Mouse (Mus musculus) heart, embryonic 15.5 days (tissue): ENCODE measurements around the gene Ano4. TPM values are rescaled to one million over a fixed set of nuclear protein-coding genes. Genes with fewer than 3 reads are reported as not detected.

Experiments used
- ATAC-seq: fragments of 200-750 bp; cut with Nextera tagmentation; replicated peaks from 2 replicates; pipeline ENCODE4 v1.8.0; 2017; ENCODE audit warnings: low read depth, moderate TSS enrichment; ENCODE audit not compliant: insufficient number of reproducible peaks, insufficient read depth, low FRiP score
- H3K27ac ChIP-seq: fragments of 300-500 bp; sonication (generic); 2 replicates; pipeline ENCODE4 v1.5.1; 2015; ENCODE audit warnings: mild to moderate bottlenecking, inconsistent platforms
- H3K27me3 ChIP-seq: fragments of 300-500 bp; sonication (generic); 2 replicates; pipeline ENCODE4 v1.6.1; 2015; ENCODE audit warnings: inconsistent platforms
- H3K36me3 ChIP-seq: fragments of 300-500 bp; sonication (generic); 2 replicates; pipeline ENCODE4 v1.6.1; 2015; ENCODE audit warnings: mild to moderate bottlenecking, inconsistent platforms
- H3K4me1 ChIP-seq: fragments of 300-500 bp; sonication (generic); replicated peaks from 2 replicates; pipeline ENCODE4 v1.6.1; 2015; ENCODE audit warnings: inconsistent platforms
- H3K4me2 ChIP-seq: fragments of 300-500 bp; sonication (generic); 2 replicates; pipeline ENCODE4 v1.6.1; 2015; ENCODE audit warnings: inconsistent platforms, mild to moderate bottlenecking, moderate library complexity
- H3K4me3 ChIP-seq: fragments of 300-500 bp; sonication (generic); 2 replicates; pipeline ENCODE4 v1.5.1; 2015; ENCODE audit warnings: mild to moderate bottlenecking, inconsistent platforms
- H3K9ac ChIP-seq: fragments of 300-500 bp; sonication (generic); 2 replicates; pipeline ENCODE4 v1.6.1; 2015; ENCODE audit warnings: mild to moderate bottlenecking, inconsistent platforms
- H3K9me3 ChIP-seq: fragments of 300-500 bp; sonication (generic); replicated peaks from 2 replicates; pipeline ENCODE4 v1.6.1; 2016; ENCODE audit warnings: inconsistent platforms
- WGBS: fragments of 180-500 bp; shearing (Covaris S2); methylation state at CpG from one replicate; pipeline ENCODE4 v1.1.7; 2015; ENCODE audit warnings: mixed read lengths; 5-methylcytosine and 5-hydroxymethylcytosine counted together
- polyA plus RNA-seq: library from polyadenylated mRNA; unstranded; fragments of >200 nt; fragmentation: Nextera tagmentation; extraction: Ambion mirVana; gene quantifications from 2 replicates; pipeline ENCODE4 v1.2.1, GENCODE M21; 2015

Ano4 gene
- polyA plus RNA-seq, 1 experiment from 2014 or later = 2.9 TPM

DNA sequence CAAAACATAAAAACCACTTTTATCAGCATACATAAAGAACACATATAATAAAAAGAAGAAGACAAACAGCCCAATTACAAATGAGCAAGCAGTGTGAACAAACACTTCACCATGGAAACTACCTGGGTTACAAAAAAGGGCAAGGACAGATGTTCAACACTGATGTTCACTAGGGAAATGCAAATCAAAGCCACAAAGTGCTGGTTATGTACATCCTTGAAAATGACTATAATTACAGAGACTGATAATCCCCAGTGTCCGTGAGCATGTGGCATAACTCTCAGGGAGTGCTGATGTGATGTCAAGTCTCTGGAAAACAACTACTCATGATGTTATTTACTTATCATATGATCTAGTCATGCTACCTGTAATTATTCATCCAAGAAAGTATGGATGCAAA lies 336.3 kb downstream of the Ano4 start:
- no peaks in the 10 kb centered on the region for H3K27me3 ChIP-seq
- WGBS = 63% methylated on average over 1 of the region's 1 CpGs
- no peaks in the 10 kb centered on the region for H3K9me3 ChIP-seq
- no peaks in the 10 kb centered on the region for H3K36me3 ChIP-seq
- H3K4me2 ChIP-seq = no peak overlapping the region
- no peak overlapping the region for H3K9ac ChIP-seq
- H3K4me3 ChIP-seq = no peak overlapping the region
- H3K4me1 ChIP-seq = no peaks in the 10 kb centered on the region
- no peak for ATAC-seq
- no peak overlapping the region for H3K27ac ChIP-seq

DNA sequence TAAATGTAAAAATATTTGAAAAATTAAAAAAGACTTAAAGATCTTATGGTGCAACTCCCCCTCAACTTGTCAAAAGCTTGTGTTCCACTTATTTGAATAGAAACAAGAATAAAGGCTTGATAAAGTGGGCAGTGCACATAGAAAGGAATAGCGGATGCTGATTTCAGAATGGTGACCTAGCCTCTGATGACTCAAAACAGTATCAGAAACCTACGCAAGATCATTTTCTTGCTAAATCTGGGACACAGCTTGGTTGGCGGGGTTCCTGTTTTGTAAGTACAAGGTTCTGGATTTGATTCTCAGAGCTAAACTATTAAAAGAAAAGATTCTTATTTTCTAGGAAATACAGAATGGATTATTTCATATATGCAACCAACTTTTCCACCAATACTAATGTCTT lies 340.0 kb downstream of the Ano4 start:
- H3K9ac ChIP-seq = no peak overlapping the region
- H3K4me2 ChIP-seq = no peak overlapping the region
- no peak for ATAC-seq
- no peaks in the 10 kb centered on the region for H3K36me3 ChIP-seq
- H3K9me3 ChIP-seq = no peaks in the 10 kb centered on the region
- H3K4me3 ChIP-seq = no peak overlapping the region
- H3K4me1 ChIP-seq = no peaks in the 10 kb centered on the region
- no peaks in the 10 kb centered on the region for H3K27me3 ChIP-seq
- 89% methylated on average over 3 of the region's 3 CpGs for WGBS
- no peak overlapping the region for H3K27ac ChIP-seq

DNA sequence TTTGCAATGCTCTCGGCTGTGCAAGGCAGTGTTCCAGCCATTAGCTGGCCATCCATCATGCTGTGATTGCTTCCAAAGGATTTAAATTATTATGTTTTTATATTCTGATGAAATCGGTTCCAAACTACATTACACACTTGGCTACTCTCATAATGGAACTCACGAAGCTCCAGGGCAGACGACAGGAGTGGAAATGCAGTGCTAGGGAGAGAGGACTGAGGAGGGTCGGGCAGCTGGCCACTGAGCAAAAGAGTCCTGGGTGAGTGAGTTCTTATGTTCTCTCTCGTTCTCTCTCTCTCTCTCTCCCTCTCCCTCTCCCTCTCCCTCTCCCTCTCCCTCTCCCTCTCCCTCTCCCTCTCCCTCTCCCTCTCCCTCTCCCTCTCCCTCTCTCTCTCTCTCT lies 357.6 kb downstream of the Ano4 start:
- Histone ChIP-seq H3K4me3 (no peak overlapping the region), H3K9ac (no peak overlapping the region), H3K9me3 (no peaks in the 10 kb centered on the region), H3K27me3 (no peaks in the 10 kb centered on the region), H3K36me3 (no peaks in the 10 kb centered on the region), H3K4me1 (no peaks in the 10 kb centered on the region), H3K4me2 (no peak overlapping the region), H3K27ac (no peak overlapping the region)
- ATAC-seq = no peak
- WGBS = 58% methylated on average over 6 of the region's 6 CpGs

DNA sequence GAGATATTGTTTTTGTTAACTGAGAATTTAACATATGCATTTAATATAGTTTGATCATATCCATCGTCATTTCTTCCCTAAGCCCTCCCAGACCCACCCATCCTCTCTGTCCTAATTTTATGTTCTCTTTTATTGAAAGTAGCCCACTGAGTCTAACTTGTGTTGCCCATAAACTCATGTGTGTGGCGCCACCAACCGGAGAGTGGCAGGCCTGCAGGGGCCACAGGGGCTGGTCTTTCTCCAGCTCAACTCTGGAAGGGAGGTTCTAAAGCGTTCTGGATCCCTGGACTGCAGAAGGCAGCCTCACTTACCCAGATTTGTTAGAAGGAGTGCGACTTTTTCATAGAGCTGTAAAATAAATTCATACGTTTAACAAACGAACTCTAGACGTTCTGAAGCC lies 361.1 kb downstream of the Ano4 start:
- H3K36me3 ChIP-seq = no peaks in the 10 kb centered on the region
- no peaks in the 10 kb centered on the region for H3K9me3 ChIP-seq
- no peak overlapping the region for H3K4me2 ChIP-seq
- H3K9ac ChIP-seq = no peak overlapping the region
- H3K4me3 ChIP-seq = no peak overlapping the region
- ATAC-seq = no peak
- H3K27me3 ChIP-seq = no peaks in the 10 kb centered on the region
- no peaks in the 10 kb centered on the region for H3K4me1 ChIP-seq
- 31% methylated on average over 8 of the region's 8 CpGs for WGBS
- no peak overlapping the region for H3K27ac ChIP-seq

DNA sequence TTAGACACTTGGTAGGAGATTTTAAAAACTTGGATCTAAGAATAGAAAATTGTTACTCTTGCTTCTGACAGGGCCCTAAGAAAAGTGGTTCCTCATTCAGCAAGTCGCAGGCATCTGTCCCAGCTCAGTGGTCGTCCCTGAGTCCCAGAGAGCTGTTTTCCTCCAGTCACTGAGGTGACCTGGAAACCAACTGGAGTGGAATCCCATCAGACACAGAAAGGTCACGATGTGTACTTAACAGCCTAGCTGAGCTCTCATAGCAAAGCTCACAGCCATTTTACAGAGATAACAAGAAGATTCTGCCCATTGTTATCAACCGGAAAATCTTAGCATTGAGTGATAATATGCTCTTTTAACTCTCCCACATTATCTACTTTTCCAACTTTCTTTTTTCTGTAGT lies 365.1 kb downstream of the Ano4 start:
- no peak for ATAC-seq
- Histone ChIP-seq H3K4me3 (no peak overlapping the region), H3K36me3 (no peaks in the 10 kb centered on the region), H3K4me2 (no peak overlapping the region), H3K27ac (no peak overlapping the region), H3K9ac (no peak overlapping the region), H3K9me3 (no peaks in the 10 kb centered on the region), H3K27me3 (no peaks in the 10 kb centered on the region), H3K4me1 (no peaks in the 10 kb centered on the region)
- WGBS = 64% methylated on average over 4 of the region's 4 CpGs

DNA sequence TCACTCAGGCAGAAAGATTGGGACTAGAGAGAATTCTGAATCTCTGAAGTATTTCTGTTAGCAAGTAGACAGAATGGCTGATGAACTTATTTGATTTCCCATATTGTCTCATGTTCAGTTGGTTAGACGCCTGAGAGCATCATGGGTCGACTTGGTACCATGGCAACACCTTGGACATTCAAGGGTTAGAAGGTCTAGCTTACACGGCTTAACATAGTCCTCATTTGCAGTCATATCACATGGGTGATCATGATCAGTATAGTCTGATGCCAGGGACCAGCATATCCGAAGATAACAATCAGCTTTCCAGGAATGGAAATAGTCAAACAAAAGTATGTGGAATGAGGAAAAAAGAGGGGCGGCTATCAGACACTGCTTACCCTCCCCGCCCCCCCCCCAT lies 365.6 kb downstream of the Ano4 start:
- no peaks in the 10 kb centered on the region for H3K36me3 ChIP-seq
- no peaks in the 10 kb centered on the region for H3K4me1 ChIP-seq
- H3K4me2 ChIP-seq = no peak overlapping the region
- no peak overlapping the region for H3K4me3 ChIP-seq
- H3K27ac ChIP-seq = no peak overlapping the region
- H3K9me3 ChIP-seq = no peaks in the 10 kb centered on the region
- no peak for ATAC-seq
- 75% methylated on average over 6 of the region's 6 CpGs for WGBS
- H3K27me3 ChIP-seq = no peaks in the 10 kb centered on the region
- no peak overlapping the region for H3K9ac ChIP-seq

DNA sequence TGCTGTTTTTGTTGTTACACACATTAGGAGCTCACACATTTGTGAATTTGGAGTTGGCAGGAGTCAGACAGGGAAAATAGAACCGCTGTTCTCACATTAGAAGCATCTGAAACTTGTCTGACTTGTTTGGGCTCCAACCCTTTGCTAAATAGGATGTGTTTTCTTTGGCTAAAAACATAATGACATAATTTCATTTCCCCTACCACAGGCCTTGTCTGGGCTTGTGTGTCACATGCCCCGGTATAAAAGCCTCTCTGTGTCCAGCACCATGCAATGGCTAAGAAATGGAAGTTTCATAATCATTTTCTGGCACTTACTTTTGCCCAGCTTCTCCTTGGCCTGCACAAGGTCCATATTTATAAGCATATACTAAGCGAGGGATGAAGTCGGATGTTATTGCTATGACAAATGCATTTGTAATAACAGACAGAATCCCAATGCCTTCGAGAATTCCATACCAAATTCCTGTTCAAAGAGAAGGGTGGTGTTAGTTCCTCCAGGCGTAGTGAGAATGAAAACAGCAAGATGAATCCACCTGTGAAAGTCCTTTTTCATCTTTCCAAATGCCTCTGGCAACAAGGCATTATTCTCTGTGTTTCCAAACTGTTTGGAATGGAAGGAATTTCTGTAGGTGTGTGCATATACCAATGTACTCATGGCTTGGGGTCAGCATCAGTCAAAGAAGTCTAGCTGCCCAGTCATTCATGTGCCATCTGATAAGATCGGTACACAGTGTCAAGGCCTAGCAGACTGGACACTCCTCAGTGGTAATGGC lies 373.4 kb downstream of the Ano4 start:
- Histone ChIP-seq H3K27ac (no peak overlapping the region), H3K4me2 (no peak overlapping the region), H3K9me3 (no peaks in the 10 kb centered on the region), H3K4me3 (no peak overlapping the region), H3K36me3 (no peaks in the 10 kb centered on the region), H3K9ac (no peak overlapping the region), H3K27me3 (no peaks in the 10 kb centered on the region), H3K4me1 (no peaks in the 10 kb centered on the region)
- no peak; the same call in 1 of the 2 replicates for ATAC-seq
- 62% methylated on average over 7 of the region's 7 CpGs for WGBS

DNA sequence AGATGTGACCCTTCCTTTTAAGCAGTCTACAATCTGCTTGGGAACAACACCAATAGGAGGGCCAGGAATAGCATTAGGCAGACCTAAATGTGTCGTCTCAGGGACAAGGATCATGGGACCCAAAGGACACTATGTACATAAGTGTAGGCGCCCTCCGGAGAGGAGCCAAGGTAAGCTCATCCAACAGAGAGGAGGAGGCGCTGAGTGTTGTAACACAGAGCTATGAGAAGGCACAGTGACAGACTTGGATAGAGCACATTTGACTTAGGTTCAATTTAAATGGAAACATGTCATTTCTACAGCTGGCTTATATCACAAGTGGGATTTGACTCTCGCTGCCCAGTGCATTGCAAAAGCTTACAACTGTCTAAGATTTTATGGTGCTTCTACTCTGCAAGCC lies 376.0 kb downstream of the Ano4 start:
- H3K27me3 ChIP-seq = no peaks in the 10 kb centered on the region
- no peaks in the 10 kb centered on the region for H3K36me3 ChIP-seq
- no peak overlapping the region for H3K4me2 ChIP-seq
- ATAC-seq = no peak
- H3K9ac ChIP-seq = no peak overlapping the region
- no peak overlapping the region for H3K27ac ChIP-seq
- no peaks in the 10 kb centered on the region for H3K9me3 ChIP-seq
- 81% methylated on average over 5 of the region's 5 CpGs for WGBS
- H3K4me3 ChIP-seq = no peak overlapping the region
- H3K4me1 ChIP-seq = no peaks in the 10 kb centered on the region

DNA sequence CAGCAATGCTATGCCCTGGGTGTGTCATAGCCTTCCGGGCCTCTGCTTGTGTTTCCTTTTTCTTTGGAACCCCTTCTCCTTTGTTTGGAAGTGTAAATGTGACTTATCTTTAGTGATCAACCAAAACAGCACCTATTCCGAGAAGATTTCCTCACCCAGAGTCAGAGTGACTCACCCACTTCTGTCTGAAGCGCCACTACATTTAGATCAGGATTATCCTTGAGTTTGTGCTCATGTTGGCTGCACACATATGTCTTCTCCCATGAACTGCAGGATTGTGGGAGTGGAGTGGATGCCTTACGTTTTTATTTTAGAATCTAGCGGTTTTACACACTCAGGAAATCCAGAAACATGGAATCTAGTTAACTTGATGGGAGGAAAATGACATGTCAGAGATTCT lies 383.8 kb downstream of the Ano4 start:
- no peaks in the 10 kb centered on the region for H3K9me3 ChIP-seq
- no peaks in the 10 kb centered on the region for H3K36me3 ChIP-seq
- H3K4me2 ChIP-seq = no peak overlapping the region
- no peak for ATAC-seq
- no peak overlapping the region for H3K4me3 ChIP-seq
- H3K27me3 ChIP-seq = no peaks in the 10 kb centered on the region
- no peak overlapping the region for H3K27ac ChIP-seq
- WGBS = 72% methylated on average over 5 of the region's 5 CpGs
- no peaks in the 10 kb centered on the region for H3K4me1 ChIP-seq
- no peak overlapping the region for H3K9ac ChIP-seq

DNA sequence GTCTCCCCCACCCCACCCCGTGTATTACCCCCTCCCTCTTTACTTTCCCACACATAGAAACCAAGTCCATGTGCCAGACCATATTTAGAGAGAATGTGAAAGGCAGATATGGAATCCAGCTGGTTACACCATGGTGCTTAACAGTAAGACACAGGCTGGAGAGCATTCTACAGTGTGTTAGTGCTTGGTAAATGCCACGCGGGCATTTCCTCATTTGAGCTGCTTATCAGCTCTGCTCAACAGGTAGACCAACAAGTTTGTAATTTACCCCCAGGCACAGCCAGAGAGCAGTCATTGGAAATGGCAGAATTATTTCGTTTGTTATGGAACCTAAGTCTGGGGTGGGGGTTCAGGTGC lies 394.3 kb downstream of the Ano4 start:
- Histone ChIP-seq H3K9me3 (no peaks in the 10 kb centered on the region), H3K27me3 (no peaks in the 10 kb centered on the region), H3K4me2 (no peak overlapping the region), H3K4me1 (no peaks in the 10 kb centered on the region), H3K9ac (no peak overlapping the region), H3K27ac (no peak overlapping the region), H3K36me3 (no peaks in the 10 kb centered on the region), H3K4me3 (no peak overlapping the region)
- no peak for ATAC-seq
- WGBS = 76% methylated on average over 4 of the region's 4 CpGs

DNA sequence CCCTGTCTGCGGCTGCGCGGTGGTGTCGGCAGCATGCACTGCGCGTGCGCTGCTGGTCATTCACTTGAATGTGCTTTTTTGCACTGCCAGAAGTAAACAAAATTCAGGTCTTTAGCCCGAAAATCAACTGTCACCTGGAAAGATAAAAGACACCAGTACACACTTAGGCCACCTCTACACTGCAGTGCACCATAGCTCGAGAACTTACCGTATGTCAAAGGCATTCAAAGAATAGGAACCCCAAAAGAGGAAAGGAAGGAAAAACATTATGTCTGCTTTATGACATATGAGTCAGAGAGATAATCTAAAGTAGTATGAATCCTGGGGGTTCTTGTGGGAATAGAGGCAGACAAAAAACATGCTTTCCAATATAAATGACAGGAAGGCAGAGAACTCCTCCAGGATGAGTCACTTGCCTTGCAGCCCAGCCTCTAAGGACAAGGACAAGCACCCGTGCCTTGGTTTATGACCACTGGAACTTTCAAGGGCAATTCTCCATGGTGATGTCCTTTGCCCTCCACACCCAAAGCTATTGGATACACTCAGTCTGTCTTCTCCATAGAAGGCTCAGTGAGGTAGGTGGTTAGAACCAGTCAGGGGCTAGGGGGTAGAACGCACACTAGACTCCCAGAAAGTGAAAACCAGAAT lies 394.8 kb downstream of the Ano4 start:
- WGBS = 87% methylated on average over 12 of the region's 12 CpGs
- Histone ChIP-seq H3K4me1 (no peaks in the 10 kb centered on the region), H3K9me3 (no peaks in the 10 kb centered on the region), H3K36me3 (no peaks in the 10 kb centered on the region), H3K4me2 (no peak overlapping the region), H3K9ac (no peak overlapping the region), H3K27ac (no peak overlapping the region), H3K4me3 (no peak overlapping the region), H3K27me3 (no peaks in the 10 kb centered on the region)
- no peak for ATAC-seq
